Mouse (Mus musculus) liver, adult 2 months (tissue): Measurements from ENCODE around the gene Arhgap6.

ENCODE experiments used
- CTCF ChIP-seq: fragments of 200-500 bp; IDR thresholded peaks from 2 replicates; pipeline ENCODE4 v1.5.1; 2011; ENCODE audit warnings: low read depth, low read length, control low read depth
- POLR2A ChIP-seq: fragments of 200-500 bp; IDR thresholded peaks from 2 replicates; pipeline ENCODE4 v1.6.1; 2011; ENCODE audit warnings: low read length, control low read depth; ENCODE audit not compliant: insufficient read depth; ENCODE audit errors: extremely low read depth

DNA sequence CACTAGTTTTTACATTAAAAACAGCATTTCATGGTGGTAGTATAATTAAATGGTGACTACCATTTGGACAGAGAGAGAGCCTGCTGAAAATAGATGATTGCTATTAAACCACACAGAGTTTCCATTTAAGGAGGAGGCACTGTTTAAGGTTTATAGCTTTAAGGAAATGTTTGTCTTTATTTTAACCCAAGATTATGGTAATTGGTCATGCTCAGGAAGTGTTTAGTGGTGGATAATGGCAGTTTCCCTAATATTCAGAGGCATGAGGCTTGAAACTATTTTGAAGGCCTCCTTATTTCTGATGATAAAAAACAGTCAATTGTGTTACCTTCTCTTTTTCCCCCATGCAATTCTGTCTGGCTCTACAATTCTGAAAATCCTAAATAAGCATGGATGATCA lies 358.9 kb downstream of the Arhgap6 start:
- TF ChIP-seq CTCF (no peak), POLR2A (no peak)
